Mouse (Mus musculus): ENCODE results near the gene Ube2z.
A peak's percentile ranks its signal among the peaks of the same experiment; 100 is the strongest.

The Ube2z gene

DNA sequence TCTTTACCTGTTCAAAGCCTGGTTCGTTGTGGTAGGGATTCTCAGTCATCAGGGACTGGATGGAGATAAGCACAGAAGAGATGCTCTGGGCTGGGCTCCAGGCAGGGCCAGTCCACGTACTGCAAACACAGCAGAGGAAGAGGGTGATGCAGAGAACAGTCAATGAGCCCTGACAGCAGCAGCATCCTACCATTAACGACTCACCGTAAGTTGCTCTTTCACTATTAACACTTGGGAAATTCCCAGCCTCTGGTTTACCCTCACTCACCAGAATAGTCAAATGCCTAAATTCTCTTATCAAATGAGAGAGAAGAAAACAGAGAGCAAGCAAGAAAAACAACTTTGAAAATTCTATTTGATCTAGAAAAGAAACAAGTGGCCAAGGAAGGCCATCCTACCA lies 6.9 kb downstream of the Ube2z start:
- DNase-seq (ENCODE audit: low spot score in 2 of 2): no peak

- DNase-seq (ENCODE audit: low spot score in 2 of 2): no peak
These were observed 14.3 kb downstream of the Ube2z start for GRCm38 (mm10) chr11:96050854-96051253.

DNA sequence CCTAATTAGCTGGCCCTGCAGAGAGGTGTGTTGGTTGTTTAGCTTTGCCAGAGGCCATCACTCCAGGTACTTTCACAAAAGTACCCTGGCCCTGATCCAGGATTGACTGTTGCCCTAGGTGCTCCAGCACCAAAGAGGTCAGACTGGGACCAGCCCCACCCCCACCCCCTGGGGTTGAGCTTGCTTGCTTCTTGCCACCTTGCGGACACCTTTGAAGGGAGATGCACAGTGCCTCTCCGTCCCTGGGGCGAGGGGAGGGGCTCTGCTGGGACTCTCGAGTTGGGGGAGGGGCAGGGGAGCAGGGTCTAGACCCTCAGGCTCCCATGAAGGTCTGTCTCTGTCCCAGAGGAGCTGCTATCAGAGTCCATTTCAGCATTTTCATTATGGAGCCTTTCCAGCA lies 15.2 kb downstream of the Ube2z start:
- no peak for DNase-seq (ENCODE audit: low spot score in 2 of 2)

DNA sequence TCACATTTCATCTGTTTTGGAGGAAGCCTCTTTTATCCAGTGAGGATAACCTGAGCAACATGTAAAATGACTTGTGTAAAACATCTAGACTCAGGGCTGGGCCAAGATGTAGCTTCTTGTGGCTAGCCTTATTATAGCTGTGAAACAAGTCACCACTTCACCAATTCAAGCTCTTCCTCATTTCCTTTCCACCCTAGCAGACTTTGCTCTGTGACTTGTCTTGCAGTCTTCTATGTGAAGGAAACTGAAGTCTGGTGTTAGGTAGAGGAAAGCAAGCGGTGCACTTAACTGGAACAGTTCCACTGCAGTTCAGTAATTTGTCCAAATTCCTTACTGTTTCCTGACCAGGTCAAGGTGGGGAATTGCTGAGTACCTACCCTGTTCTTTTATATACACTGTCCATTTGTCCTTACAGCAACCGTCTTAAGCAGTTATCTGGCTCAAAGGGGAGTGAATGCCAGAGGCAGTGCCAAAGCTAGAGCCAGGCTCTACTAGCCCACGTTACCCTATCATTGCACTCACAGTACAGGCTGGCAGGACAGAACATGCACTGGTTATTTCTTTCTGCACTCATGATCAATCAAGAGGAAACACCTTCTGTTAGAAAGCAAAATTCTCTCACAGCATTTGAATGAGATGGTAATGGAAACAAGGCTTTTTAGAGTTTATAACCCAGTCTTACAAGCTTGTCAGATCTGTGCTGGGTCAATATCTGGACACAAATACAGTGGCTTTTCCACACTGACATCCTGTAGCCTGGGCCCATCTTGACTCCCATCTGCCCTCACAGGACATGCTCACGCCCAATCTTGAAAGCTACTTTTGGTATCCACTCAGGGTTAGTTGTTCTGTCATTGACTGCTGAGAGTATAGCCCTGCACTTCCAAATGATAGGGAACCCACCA lies 17.5 kb downstream of the Ube2z start:
- no peak for DNase-seq (ENCODE audit: low spot score in 2 of 2)

DNA sequence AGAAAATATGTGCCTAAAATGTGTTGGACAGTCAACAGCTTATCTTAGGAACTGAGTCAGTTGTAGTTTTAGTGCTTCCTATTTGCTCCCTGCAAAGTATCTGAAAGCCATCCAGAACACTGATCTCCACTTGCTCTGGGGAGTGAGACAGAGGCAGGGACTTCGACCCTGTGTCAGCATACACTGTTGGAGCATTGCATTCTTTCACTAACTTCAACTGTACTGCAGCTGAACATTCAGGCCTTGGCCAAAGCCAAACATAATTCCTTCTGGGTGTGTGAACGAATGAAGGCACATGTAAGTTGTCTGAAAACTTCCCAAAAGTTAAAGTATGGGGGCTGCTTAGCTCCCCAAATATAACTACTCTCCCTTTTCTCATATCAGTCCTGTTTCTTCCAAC lies 18.4 kb downstream of the Ube2z start:
- no peak for DNase-seq (ENCODE audit: low spot score in 2 of 2)

GRCm38 (mm10) chr11:96046028-96046427 lies 19.2 kb downstream of the Ube2z start:
- DNase-seq (ENCODE audit: low spot score in 2 of 2): no peak

GRCm38 (mm10) chr11:96044803-96045567 lies 20.2 kb downstream of the Ube2z start:
- no peak for DNase-seq (ENCODE audit: low spot score in 2 of 2)

DNA sequence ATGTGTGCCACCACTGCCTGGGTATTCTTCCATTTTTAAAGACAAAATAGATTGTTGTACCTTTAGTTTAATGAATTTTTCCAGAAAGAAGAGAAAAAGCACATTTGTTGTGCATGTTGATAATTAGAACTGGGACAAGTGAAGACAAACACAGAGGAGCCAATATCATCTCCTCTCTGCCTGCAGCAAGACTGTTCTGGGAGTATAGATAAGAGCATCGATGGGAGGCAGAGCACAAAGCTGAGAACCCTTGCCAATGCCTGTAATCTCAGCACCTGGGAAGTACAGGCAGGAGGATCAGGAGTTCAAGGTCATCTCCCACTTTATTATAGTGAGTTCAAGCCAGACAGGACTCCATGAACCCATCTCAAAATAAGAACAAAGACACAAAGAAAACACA lies 26.6 kb downstream of the Ube2z start:
- DNase-seq (ENCODE audit: low spot score in 2 of 2): no peak

DNA sequence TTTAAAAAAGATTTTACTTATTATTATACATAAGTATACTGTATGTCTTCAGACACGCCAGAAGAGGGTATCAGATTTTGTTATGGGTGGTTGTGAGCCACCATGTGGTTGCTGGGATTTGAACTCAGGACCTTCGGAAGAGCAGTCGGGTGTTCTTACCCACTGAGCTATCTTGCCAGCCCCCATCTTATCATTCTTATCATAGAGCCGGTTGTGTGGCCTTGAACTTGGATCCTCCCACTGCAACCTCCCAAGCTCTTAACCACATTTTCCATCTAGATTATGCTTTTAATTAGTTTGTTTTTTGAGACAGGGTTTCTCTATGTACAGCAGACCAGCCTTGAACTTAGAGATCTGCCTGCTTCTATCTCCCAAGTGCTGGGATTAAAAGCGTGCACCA lies 27.7 kb downstream of the Ube2z start:
- no peak for DNase-seq (ENCODE audit: low spot score in 2 of 2)

DNA sequence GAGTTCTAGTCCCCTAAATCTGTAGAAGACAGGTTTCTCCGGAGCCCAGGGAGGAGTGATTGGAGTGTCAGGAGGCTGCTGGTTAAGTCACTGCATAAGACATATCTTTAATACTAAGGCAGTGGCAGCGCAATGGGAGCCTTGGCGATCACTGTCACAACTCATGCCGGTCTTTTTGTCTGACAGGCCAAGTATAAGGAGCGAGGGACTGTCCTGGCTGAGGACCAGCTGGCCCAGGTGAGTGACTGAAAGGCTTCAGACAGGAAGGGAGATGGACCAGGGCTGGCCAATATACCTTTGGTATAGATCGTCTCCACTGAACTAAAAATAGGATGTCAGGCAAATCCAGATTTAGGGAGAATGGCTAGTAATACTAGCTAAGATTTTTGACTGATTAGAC lies 30.1 kb downstream of the Ube2z start:
- no peak for DNase-seq (ENCODE audit: low spot score in 2 of 2)

GRCm38 (mm10) chr11:96034596-96035052 lies 30.6 kb downstream of the Ube2z start, which contains the start of gene Snf8:
Gene Snf8 (plus strand): TSS chr11:96034885.
- DNase-seq (ENCODE audit: low spot score in 2 of 2): peak; percentile 90 to 96

- no peak for DNase-seq (ENCODE audit: low spot score in 2 of 2)
These were observed 31.1 kb downstream of the Ube2z start for GRCm38 (mm10) chr11:96034116-96034515.

GRCm38 (mm10) chr11:96033264-96033663 lies 31.9 kb downstream of the Ube2z start:
- DNase-seq (ENCODE audit: low spot score in 2 of 2): no peak

DNA sequence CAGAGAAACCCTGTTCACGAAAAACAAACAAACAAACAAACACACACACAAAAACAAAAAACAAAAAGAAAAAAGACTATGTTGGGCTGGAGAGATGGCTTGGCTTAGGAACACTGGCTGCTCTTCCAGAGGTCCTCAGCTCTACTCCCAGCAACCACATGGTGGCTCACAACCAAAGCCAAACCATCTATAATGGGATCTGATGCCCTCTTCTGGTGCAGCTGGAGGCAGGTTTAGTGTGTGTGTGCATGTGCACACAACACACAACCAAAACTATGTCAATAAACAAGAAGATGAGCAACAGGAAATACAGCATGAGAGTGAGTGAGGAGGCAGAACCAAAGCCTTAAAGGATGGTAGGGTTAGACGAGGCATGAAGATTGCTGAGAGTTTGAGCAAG lies 33.5 kb downstream of the Ube2z start:
- no peak for DNase-seq (ENCODE audit: low spot score in 2 of 2)

GRCm38 (mm10) chr11:96030571-96030970 lies 34.6 kb downstream of the Ube2z start:
- DNase-seq (ENCODE audit: low spot score in 2 of 2): no peak

DNA sequence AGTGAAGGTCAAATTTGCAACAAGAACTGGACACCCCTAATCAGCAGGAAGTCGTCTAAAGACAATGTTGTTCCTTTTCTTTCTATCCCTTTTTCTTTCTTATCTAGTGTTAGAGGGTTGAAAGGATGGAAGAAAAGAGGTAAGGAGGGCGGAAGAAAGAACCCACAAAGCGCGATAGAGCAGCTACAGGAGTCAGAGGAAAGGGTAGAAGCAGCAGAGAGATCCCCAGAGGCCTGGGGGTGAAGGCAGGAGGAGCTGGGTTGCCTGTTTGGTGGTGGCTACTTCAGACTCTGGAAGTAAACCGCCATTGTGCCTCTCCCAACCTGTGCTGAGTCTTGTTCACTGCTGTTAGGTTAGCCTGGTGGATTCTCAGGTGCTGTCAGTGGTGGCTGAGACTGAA lies 37.1 kb downstream of the Ube2z start:
- no peak for DNase-seq (ENCODE audit: low spot score in 2 of 2)

- DNase-seq (ENCODE audit: low spot score in 2 of 2): no peak
These were observed 44.6 kb downstream of the Ube2z start for GRCm38 (mm10) chr11:96020622-96021021.

DNA sequence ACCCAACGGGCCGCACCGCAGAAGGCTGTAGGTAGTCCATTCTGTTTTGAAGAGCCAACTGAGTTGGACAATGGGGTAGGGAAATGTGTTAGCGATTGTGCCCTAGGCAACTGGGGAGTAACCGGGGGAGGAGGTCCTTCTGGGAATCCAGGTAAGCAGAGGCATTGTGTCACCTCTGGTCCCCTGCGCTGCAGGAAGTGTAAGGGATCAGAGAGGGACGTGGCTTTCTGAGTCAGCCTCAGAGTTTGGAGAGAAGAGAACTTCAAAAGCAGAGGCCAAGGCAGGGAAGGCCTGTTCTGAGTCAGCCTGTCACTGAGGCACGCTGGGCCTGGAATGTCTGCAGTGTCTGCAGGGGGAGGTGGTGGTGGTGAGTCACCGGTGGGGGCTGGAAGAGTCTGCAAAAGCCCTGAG lies 47.2 kb downstream of the Ube2z start:
- DNase-seq (ENCODE audit: low spot score in 2 of 2): peak in 1 of 2 experiments; percentile 51

DNA sequence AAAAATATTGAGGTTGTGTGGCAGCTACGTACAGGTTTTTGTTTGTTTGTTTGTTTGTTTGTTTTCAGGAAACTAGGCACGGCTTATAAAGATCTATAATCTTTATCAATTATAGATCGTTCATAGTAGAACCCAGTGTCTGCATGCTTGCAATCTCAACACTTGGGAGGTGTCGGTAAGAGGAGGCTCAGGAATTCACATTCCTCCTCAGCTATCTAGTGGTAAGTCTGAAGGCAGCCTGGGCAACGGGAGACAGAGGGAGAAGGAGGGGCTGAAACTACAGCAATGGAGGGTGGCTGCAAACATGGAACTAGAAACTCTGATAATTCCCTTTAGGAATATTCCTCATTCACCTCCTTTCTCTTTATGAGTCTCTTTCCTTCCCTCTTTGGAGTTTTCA lies 49.8 kb downstream of the Ube2z start:
- no peak for DNase-seq (ENCODE audit: low spot score in 2 of 2)

DNA sequence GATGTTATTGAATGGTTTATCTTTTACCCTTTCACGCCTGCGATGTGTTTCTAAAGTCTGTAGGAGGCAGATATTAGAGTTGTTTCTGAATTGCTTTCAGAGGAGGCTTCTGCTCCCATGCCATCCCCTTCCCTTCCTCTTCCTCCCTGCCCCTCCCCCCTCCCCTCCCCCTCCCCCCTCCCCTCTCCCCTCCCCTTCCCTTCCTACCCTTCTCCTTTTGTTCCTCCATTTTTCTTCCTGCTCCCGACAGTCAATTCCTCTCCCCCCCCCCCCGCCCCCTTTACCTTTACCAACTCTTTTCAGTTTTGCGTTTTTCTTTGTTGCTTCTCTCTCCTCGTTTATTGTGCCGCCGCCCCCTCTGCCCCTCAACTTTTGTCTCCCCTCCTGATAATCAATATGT lies 53.2 kb downstream of the Ube2z start:
- no peak for DNase-seq (ENCODE audit: low spot score in 2 of 2)

GRCm38 (mm10) chr11:96008827-96009226 lies 56.4 kb downstream of the Ube2z start:
- no peak for DNase-seq (ENCODE audit: low spot score in 2 of 2)

GRCm38 (mm10) chr11:96007516-96008235 lies 57.5 kb downstream of the Ube2z start:
- peak in 1 of 2 experiments; percentile 29 for DNase-seq (ENCODE audit: low spot score in 2 of 2)
